Mouse (Mus musculus) embryonic facial prominence, embryonic 10.5 days (tissue): ENCODE measurements around the gene Bbx. TPM values are rescaled to one million over a fixed set of nuclear protein-coding genes. Genes with fewer than 3 reads are reported as not detected.

Experiments
- DNase-seq: peaks from one replicate; pipeline ENCODE4 v3.0.0-alpha.2; 2017; ENCODE audit warnings: low spot score
- H3K27ac ChIP-seq: fragments of 300-500 bp; sonication (generic); replicated peaks from 2 replicates; pipeline ENCODE4 v1.5.1; 2016; ENCODE audit warnings: mild to moderate bottlenecking
- H3K27me3 ChIP-seq: fragments of 300-500 bp; sonication (generic); replicated peaks from 2 replicates; pipeline ENCODE4 v1.6.1; 2016; ENCODE audit warnings: low read depth, mild to moderate bottlenecking; ENCODE audit not compliant: poor library complexity, severe bottlenecking
- H3K36me3 ChIP-seq: fragments of 300-500 bp; sonication (generic); replicated peaks from 2 replicates; pipeline ENCODE4 v1.6.1; 2016; ENCODE audit warnings: mild to moderate bottlenecking, moderate library complexity
- H3K4me1 ChIP-seq: fragments of 300-500 bp; sonication (generic); 2 replicates; pipeline ENCODE4 v1.6.1; 2016
- H3K4me3 ChIP-seq: fragments of 300-500 bp; sonication (generic); 2 replicates; pipeline ENCODE4 v1.5.1; 2016; ENCODE audit warnings: mild to moderate bottlenecking, moderate library complexity
- H3K9me3 ChIP-seq: fragments of 300-500 bp; sonication (generic); 2 replicates; pipeline ENCODE4 v1.6.1; 2016; ENCODE audit warnings: mild to moderate bottlenecking
- WGBS: fragments of 180-500 bp; shearing (Covaris S2); methylation state at CpG from one replicate; pipeline ENCODE4 v1.1.7; 2016; 5-methylcytosine and 5-hydroxymethylcytosine counted together
- polyA plus RNA-seq: library from polyadenylated mRNA; unstranded; fragments of >200 nt; fragmentation: Nextera tagmentation; extraction: Ambion mirVana; gene quantifications from 2 replicates; pipeline ENCODE4 v1.2.1, GENCODE M21; 2016

Gene Bbx
- polyA plus RNA-seq, 1 experiment from 2014 or later = 44.6 TPM

GRCm38 (mm10) chr16:50329684-50330083 is 102.5 kb downstream of the Bbx start:
- 88% methylated on average over 2 of the region's 2 CpGs for WGBS
- Histone ChIP-seq H3K9me3 (no peaks in the 10 kb centered on the region), H3K4me1 (no peaks in the 10 kb centered on the region), H3K36me3 (no peaks in the 10 kb centered on the region), H3K27ac (no peak overlapping the region), H3K27me3 (no peaks in the 10 kb centered on the region), H3K4me3 (no peak overlapping the region)
- no peak for DNase-seq

DNA sequence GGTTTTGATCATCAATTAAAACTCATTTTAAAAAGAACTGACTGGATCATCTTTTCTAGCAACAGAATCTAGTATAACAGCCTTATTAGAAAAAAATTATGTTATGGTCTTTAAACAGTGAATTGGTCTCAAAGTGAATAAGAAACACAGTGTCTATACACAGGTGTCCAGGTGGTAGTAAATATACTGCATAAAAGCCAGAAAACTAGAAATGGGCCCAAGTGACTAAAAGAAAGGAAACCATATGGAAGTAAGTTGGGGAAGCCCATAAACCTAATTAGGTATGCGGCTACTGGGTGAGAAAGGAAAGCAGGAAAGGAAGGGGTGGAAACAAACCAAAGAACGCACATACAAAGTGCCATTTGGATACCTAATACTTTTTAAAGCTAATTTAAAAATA is 107.4 kb downstream of the Bbx start:
- Histone ChIP-seq H3K27ac (no peak overlapping the region), H3K27me3 (no peaks in the 10 kb centered on the region), H3K4me3 (no peak overlapping the region), H3K4me1 (no peaks in the 10 kb centered on the region), H3K36me3 (no peaks in the 10 kb centered on the region), H3K9me3 (no peaks in the 10 kb centered on the region)
- WGBS = 96% methylated on average over 2 of the region's 2 CpGs
- DNase-seq = no peak

DNA sequence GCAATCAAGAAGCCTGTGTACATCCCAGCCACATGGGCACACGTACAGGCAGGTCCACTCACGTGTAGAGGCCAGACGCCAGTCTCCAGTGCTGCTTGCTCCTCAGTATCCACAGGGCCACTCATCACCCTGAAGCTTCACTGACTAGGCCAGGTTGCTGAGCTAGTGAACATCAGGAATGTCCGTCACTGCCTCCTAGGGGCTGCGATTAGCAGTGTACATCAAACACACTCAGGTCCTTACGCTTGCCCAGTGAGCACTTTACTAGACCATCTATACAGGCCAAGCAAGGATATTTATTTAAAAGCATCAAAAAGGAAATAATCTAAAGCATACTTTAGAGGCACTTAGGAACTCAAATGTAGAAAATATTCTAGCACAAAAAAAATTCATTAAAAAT is 107.9 kb downstream of the Bbx start:
- no peaks in the 10 kb centered on the region for H3K36me3 ChIP-seq
- DNase-seq = no peak
- no peaks in the 10 kb centered on the region for H3K4me1 ChIP-seq
- H3K27ac ChIP-seq = no peak overlapping the region
- H3K4me3 ChIP-seq = no peak overlapping the region
- WGBS = 85% methylated on average over 6 of the region's 6 CpGs
- no peaks in the 10 kb centered on the region for H3K27me3 ChIP-seq
- H3K9me3 ChIP-seq = no peaks in the 10 kb centered on the region

GRCm38 (mm10) chr16:50321368-50321767 is 110.8 kb downstream of the Bbx start:
- no peaks in the 10 kb centered on the region for H3K27me3 ChIP-seq
- H3K4me1 ChIP-seq = no peaks in the 10 kb centered on the region
- H3K27ac ChIP-seq = no peak overlapping the region
- 88% methylated on average over 3 of the region's 3 CpGs for WGBS
- H3K4me3 ChIP-seq = no peak overlapping the region
- H3K36me3 ChIP-seq = no peaks in the 10 kb centered on the region
- H3K9me3 ChIP-seq = no peaks in the 10 kb centered on the region
- DNase-seq = no peak

DNA sequence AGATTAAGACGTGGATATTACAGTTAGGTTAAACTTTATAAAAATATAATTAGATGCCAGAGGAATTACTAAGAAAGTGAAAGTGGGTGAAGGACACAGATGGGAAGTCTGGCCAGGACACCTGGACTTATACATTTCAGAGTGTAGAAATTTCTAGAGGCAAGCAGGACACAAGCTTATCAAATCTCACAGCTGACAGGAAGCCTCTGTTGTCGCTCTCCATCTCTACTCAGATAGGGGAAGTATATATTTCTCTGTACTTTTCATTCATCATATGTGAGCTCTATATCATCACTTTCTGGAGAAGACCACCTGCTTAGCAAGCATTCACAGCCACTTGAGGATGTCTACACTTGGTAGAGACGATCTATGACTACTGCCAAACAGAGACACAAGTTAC is 113.9 kb downstream of the Bbx start:
- WGBS = 96% methylated on average over 3 of the region's 3 CpGs

GRCm38 (mm10) chr16:50315349-50315969 is 116.7 kb downstream of the Bbx start:
- Histone ChIP-seq H3K36me3 (no peaks in the 10 kb centered on the region), H3K9me3 (no peaks in the 10 kb centered on the region), H3K27ac (no peak overlapping the region), H3K27me3 (no peaks in the 10 kb centered on the region), H3K4me1 (no peaks in the 10 kb centered on the region), H3K4me3 (no peak overlapping the region)
- DNase-seq = no peak
- WGBS = 92% methylated on average over 1 of the region's 1 CpGs

More for the DNA sequence above, 113.9 kb downstream of the Bbx start:
- no peaks in the 10 kb centered on the region for H3K4me1 ChIP-seq
- no peaks in the 10 kb centered on the region for H3K9me3 ChIP-seq
- no peak for DNase-seq
- no peak overlapping the region for H3K27ac ChIP-seq
- no peak overlapping the region for H3K4me3 ChIP-seq
- no peaks in the 10 kb centered on the region for H3K36me3 ChIP-seq
- H3K27me3 ChIP-seq = no peaks in the 10 kb centered on the region

GRCm38 (mm10) chr16:50311588-50311987 is 120.6 kb downstream of the Bbx start:
- H3K27ac ChIP-seq = no peak overlapping the region
- no peaks in the 10 kb centered on the region for H3K27me3 ChIP-seq
- DNase-seq = no peak
- H3K9me3 ChIP-seq = no peaks in the 10 kb centered on the region
- H3K4me3 ChIP-seq = no peak overlapping the region
- no peaks in the 10 kb centered on the region for H3K4me1 ChIP-seq
- WGBS = 87% methylated on average over 4 of the region's 4 CpGs
- H3K36me3 ChIP-seq = no peaks in the 10 kb centered on the region

DNA sequence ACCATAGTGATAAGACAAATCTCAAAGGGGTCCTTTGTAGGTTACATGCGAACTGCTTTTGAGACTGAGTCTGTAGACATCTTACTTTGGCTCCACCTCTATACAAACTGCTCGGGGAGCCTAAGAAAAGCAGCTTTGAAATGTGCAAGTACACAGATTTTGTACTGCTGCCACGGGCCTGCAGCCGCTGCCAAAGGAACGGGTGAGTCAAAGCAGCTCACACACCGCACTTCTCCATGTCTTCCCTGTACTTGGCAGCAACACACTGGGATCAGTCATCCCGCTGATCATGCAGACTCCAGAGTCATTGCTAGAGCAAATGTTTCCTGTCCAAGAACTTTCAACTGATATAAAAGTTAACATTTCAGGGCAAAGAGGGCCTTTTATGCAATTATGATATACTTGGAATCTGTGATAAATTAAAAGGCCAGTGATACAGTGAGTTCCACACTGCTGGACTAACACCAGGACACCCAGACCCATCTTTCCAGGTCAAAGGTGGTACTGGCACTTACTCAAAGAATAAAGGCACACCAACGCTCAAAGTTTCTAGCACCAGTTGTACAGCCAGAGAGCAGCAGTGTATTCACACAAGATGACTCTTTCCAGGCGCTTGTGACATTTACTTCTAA is 122.7 kb downstream of the Bbx start:
- no peak for DNase-seq
- no peak overlapping the region for H3K27ac ChIP-seq
- H3K27me3 ChIP-seq = no peaks in the 10 kb centered on the region
- H3K4me1 ChIP-seq = no peaks in the 10 kb centered on the region
- 89% methylated on average over 9 of the region's 9 CpGs for WGBS
- H3K9me3 ChIP-seq = no peaks in the 10 kb centered on the region
- H3K36me3 ChIP-seq = no peaks in the 10 kb centered on the region
- H3K4me3 ChIP-seq = no peak overlapping the region

- Histone ChIP-seq H3K4me1 (no peaks in the 10 kb centered on the region), H3K27ac (no peak overlapping the region), H3K36me3 (no peaks in the 10 kb centered on the region), H3K9me3 (no peaks in the 10 kb centered on the region), H3K27me3 (no peaks in the 10 kb centered on the region), H3K4me3 (no peak overlapping the region)
- WGBS = 75% methylated on average over 6 of the region's 6 CpGs
- no peak for DNase-seq
Measured at GRCm38 (mm10) chr16:50308256-50308655, 123.9 kb downstream of the Bbx start.

GRCm38 (mm10) chr16:50307231-50307630 is 125.0 kb downstream of the Bbx start:
- no peak overlapping the region for H3K27ac ChIP-seq
- no peaks in the 10 kb centered on the region for H3K9me3 ChIP-seq
- no peaks in the 10 kb centered on the region for H3K36me3 ChIP-seq
- H3K4me3 ChIP-seq = no peak overlapping the region
- no peaks in the 10 kb centered on the region for H3K27me3 ChIP-seq
- WGBS = 91% methylated on average over 4 of the region's 4 CpGs
- H3K4me1 ChIP-seq = no peaks in the 10 kb centered on the region
- DNase-seq = no peak

- H3K4me3 ChIP-seq = no peak overlapping the region
- no peaks in the 10 kb centered on the region for H3K27me3 ChIP-seq
- no peak for DNase-seq
- no peaks in the 10 kb centered on the region for H3K36me3 ChIP-seq
- no peak overlapping the region for H3K27ac ChIP-seq
- H3K4me1 ChIP-seq = no peaks in the 10 kb centered on the region
- H3K9me3 ChIP-seq = no peaks in the 10 kb centered on the region
Measured at GRCm38 (mm10) chr16:50306727-50307126, 125.5 kb downstream of the Bbx start.

DNA sequence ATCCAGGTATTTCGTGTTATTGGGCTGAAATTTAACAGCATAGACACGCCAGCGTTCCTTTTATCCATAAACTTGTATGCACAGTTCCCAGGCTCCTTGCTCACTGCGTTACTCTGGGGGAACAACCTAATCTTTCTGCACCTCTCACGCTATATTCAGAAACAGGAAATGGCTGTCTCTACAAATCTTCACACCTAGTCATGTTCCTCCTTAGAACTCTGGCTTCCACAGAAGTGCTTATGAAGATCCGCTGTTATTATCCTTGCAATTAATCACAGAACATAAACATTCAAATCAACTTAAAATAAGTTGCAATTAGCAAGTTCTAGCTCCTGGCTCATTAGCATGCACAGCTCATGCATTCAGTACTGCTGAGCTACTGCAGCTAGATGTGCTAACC is 127.0 kb downstream of the Bbx start:
- WGBS = 94% methylated on average over 6 of the region's 6 CpGs
- Histone ChIP-seq H3K4me1 (no peaks in the 10 kb centered on the region), H3K4me3 (no peak overlapping the region), H3K36me3 (no peaks in the 10 kb centered on the region), H3K27ac (no peak overlapping the region), H3K9me3 (no peaks in the 10 kb centered on the region), H3K27me3 (no peaks in the 10 kb centered on the region)
- no peak for DNase-seq

GRCm38 (mm10) chr16:50302566-50302965 is 129.6 kb downstream of the Bbx start:
- Histone ChIP-seq H3K4me3 (no peak overlapping the region), H3K36me3 (no peaks in the 10 kb centered on the region), H3K9me3 (no peaks in the 10 kb centered on the region), H3K27ac (no peak overlapping the region), H3K4me1 (peaks cover 11% of the 10 kb centered on the region), H3K27me3 (no peaks in the 10 kb centered on the region)
- DNase-seq = no peak
- 91% methylated on average over 1 of the region's 1 CpGs for WGBS
